Mouse (Mus musculus) bone marrow, adult 2 months (tissue): ENCODE results near the gene Lmf2. TPM values are rescaled to one million over a fixed set of nuclear protein-coding genes. Genes with fewer than 3 reads are reported as not detected.

Experiments
- H3K27ac ChIP-seq: fragments of 200-500 bp; 2 replicates; pipeline ENCODE4 v1.5.1; 2012; ENCODE audit warnings: low read depth, mild to moderate bottlenecking, control low read depth, inconsistent platforms, low read length; ENCODE audit not compliant: control insufficient read depth, poor library complexity, insufficient read depth
- H3K4me1 ChIP-seq: fragments of 200-500 bp; 2 replicates; pipeline ENCODE4 v1.6.1; 2011; ENCODE audit warnings: low read length; ENCODE audit not compliant: control insufficient read depth, insufficient read depth
- H3K4me3 ChIP-seq: fragments of 200-500 bp; replicated peaks from 2 replicates; pipeline ENCODE3; 2011; ENCODE audit warnings: mild to moderate bottlenecking, low read depth, low read length, control low read depth; ENCODE audit not compliant: control insufficient read depth
- CTCF ChIP-seq: fragments of 200-500 bp; IDR thresholded peaks from 2 replicates; pipeline ENCODE4 v1.5.1; 2011; ENCODE audit warnings: low read length, control low read depth; ENCODE audit not compliant: control insufficient read depth, insufficient read depth
- POLR2A ChIP-seq: fragments of 200-500 bp; IDR thresholded peaks from 2 replicates; pipeline ENCODE4 v1.6.1; 2011; ENCODE audit warnings: low read depth, mild to moderate bottlenecking, control low read depth, low read length, borderline replicate concordance; ENCODE audit not compliant: control insufficient read depth
- WGBS: fragments of 180-500 bp; shearing (Covaris S2); methylation state at CpG from one replicate; pipeline ENCODE4 v1.1.7; 2018; 5-methylcytosine and 5-hydroxymethylcytosine counted together
- polyA plus RNA-seq: library from polyadenylated mRNA; stranded (reverse); fragments of >200 nt; gene quantifications from 2 replicates; pipeline ENCODE4 v1.2.4, GENCODE M21; 2011; ENCODE audit warnings: low replicate concordance; ENCODE audit not compliant: missing spikeins, insufficient read depth, insufficient read length

The Lmf2 gene
- polyA plus RNA-seq, 1 experiment: 42.0 TPM

DNA sequence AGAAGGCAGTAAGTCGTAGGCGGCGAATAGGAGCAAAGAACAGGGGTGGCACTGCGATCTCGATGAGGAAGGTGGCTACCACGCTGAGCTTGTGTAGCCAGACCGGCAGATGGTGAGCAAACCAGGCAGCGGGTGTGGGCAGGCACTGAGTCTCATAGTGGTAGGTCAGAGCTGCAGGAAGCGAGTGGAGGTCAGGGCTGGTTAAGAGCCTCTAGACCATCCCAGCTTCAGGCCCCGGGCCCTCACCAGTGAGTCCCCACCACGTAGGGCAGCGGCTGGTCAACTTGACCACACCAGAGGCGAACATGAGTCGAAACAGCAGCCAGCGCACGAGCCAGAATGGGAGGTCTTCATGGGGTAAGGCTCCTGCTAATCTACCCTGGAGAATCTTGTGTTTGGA is 1.6 kb downstream of the Lmf2 start:
- TF ChIP-seq POLR2A: no peak
- no peaks in the 10 kb centered on the region for H3K4me1 ChIP-seq
- H3K4me3 ChIP-seq: no peak overlapping the region
- WGBS: 93% methylated on average over 16 of the region's 16 CpGs
- H3K27ac ChIP-seq: no peak overlapping the region

DNA sequence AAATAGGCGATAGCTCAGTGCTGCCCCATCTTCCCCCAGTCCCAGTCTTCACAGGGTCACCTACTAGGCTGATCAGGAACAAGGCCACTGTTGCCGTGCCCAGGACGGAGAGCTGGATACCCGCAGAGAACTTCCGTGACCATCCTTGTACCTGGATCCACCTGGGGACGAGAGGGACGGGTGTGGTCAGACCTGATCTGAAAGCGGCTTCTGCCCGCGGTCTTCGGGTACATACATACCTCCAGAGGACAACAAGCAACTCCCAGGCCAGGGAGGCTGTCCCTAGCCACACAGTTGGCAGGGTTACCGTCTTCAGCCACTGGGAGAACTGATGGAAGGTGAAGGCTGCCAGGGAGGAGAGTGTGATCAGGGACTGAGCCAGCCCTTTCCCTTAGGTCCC is 2.7 kb downstream of the Lmf2 start:
- 96% methylated on average over 12 of the region's 12 CpGs for WGBS
- no peak for TF ChIP-seq CTCF
- no peak for TF ChIP-seq POLR2A
- Histone ChIP-seq H3K4me1 (no peaks in the 10 kb centered on the region), H3K4me3 (no peak overlapping the region), H3K27ac (no peak overlapping the region)

GRCm38 (mm10) chr15:89352054-89352453 is 3.4 kb downstream of the Lmf2 start:
- no peak overlapping the region for H3K27ac ChIP-seq
- TF ChIP-seq POLR2A (no peak), CTCF (no peak)
- 92% methylated on average over 14 of the region's 14 CpGs for WGBS

DNA sequence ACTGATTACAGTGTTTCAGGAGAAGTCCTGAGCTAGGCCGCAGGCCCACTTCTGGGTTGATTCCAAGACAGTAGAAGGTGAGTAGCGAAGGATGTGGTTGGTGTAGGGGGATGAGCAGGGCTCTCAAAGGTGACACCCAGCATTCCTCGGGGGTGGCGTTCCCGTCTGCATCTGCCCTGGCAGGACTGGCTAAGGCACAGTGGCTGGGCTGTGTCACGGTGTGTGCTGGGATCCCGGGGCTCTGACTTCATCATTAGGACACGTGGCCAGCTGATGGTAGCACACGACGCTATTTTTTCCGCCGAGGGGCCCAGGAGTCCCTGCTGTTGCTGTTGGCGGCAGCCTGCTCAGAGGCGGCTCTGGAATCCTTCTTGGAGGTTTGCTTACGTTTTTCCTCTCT is 4.2 kb downstream of the Lmf2 start:
- 88% methylated on average over 15 of the region's 15 CpGs for WGBS
- Histone ChIP-seq H3K27ac (no peak overlapping the region; the same call in 1 of the 2 replicates), H3K4me3 (no peak overlapping the region), H3K4me1 (no peaks in the 10 kb centered on the region)
- no peak for TF ChIP-seq CTCF
- TF ChIP-seq POLR2A: no peak

More at GRCm38 (mm10) chr15:89352054-89352453, 3.4 kb downstream of the Lmf2 start:
- Histone ChIP-seq H3K4me3 (no peak overlapping the region), H3K4me1 (no peaks in the 10 kb centered on the region)

DNA sequence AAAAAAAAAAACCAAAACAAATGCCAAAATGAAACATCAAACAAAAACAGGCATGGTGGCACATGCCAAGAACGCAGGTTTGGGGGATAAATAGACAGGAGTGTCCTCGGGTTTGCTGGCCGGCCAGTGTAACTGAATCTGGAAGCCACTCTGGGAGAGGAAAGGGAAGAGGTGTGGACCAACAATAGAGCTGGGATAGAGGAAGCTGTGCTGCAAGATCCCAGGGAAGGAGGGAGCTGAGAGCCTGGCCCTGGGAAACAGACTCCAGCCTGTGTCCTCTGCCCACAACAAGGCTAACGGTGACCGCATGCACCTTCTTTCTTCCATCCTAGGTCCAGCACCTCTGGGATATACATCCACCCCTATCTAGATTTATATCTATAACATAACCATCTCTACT is 5.0 kb downstream of the Lmf2 start:
- Histone ChIP-seq H3K27ac (no peak overlapping the region), H3K4me3 (no peak overlapping the region), H3K4me1 (no peaks in the 10 kb centered on the region)
- TF ChIP-seq POLR2A (no peak), CTCF (no peak)
- WGBS: 92% methylated on average over 5 of the region's 5 CpGs

- Histone ChIP-seq H3K4me3 (no peak overlapping the region), H3K4me1 (peaks cover 4% of the 10 kb centered on the region), H3K27ac (no peak overlapping the region)
- TF ChIP-seq POLR2A: no peak
- no peak for TF ChIP-seq CTCF
- WGBS: 63% methylated on average over 3 of the region's 3 CpGs
Observed at GRCm38 (mm10) chr15:89343325-89343724, 12.1 kb downstream of the Lmf2 start.

DNA sequence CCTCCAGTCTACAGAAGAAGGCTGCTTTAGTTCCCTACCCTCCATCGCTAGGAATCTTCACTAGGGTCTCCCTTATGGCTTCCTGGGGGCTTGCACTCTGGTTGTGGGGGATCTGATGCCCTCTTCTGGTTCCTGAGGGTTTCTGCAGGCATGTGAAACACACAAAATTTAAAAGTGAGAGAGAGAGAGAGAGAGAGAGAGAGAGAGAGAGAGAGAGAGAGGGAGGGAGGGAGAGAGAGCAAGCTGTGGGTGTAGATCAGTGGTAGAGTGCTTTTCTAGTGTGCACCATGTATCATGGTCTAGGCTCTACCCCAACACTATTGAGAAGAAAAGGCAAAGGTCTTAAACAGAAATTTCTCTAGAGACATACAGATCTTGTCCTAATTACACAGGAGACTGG is 13.8 kb downstream of the Lmf2 start:
- WGBS: 69% methylated on average over 1 of the region's 1 CpGs

DNA sequence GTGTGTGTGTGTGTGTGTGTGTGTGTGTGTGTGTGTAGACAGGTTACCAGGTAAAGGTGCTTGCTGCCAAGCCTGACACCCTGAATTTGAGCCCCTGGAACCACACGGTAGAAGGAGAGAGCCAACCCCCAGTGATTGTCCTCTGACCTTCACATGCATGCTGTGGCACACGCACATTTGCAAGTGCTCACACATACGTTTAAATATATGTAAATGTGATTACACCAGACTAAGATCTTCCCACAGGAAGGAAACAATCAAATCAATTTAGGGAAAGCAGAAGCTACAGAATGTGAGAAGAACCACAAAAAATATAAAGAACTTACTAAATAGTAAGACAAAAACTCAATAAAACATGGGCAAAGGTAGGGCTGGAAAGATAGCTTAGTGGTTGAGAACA is 15.3 kb downstream of the Lmf2 start:
- no peak for TF ChIP-seq CTCF
- TF ChIP-seq POLR2A: no peak
- H3K27ac ChIP-seq: peak overlapping the region; percentile 38; the same call in 1 of the 2 replicates
- peaks cover 4% of the 10 kb centered on the region for H3K4me1 ChIP-seq
- 4% methylated on average over 3 of the region's 3 CpGs for WGBS
- no peak overlapping the region for H3K4me3 ChIP-seq

More for the DNA sequence above, 13.8 kb downstream of the Lmf2 start:
- TF ChIP-seq CTCF (no peak), POLR2A (no peak)
- Histone ChIP-seq H3K27ac (no peak overlapping the region), H3K4me3 (no peak overlapping the region), H3K4me1 (peaks cover 4% of the 10 kb centered on the region)

DNA sequence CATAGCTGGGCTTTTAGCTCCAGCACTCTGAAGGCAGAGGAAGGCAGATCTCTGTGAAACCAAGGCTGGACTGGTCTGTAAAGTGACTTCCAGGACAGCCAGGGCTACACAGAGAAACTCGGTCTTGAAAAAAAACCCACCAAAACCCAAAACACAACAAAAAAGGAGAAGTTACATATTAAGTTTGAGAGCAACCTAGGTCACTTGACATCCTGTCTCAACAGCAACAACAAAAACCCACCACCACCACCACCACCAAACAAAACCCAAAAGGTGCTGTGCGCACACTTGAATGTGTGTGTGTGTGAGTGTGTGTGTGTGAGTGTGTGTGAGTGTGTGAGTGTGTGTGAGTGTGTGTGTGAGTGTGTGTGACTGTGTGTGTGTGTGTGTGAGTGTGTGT is 15.8 kb downstream of the Lmf2 start:
- H3K4me3 ChIP-seq: no peak overlapping the region
- WGBS: 13% methylated on average over 2 of the region's 2 CpGs

More for the DNA sequence above, 15.8 kb downstream of the Lmf2 start:
- H3K27ac ChIP-seq: peak overlapping the region; percentile 38; the same call in 1 of the 2 replicates
- TF ChIP-seq CTCF: no peak
- no peak for TF ChIP-seq POLR2A
- peaks cover 4% of the 10 kb centered on the region for H3K4me1 ChIP-seq
